Mouse (Mus musculus) mesoderm, embryonic 11.5 days (tissue): ENCODE data around the gene Slc36a3.

Experiments used
- DNase-seq: peaks from one replicate; pipeline ENCODE4 v3.0.0-alpha.2; 2012; ENCODE audit warnings: low read depth, low spot score

Gene Slc36a3

GRCm38 (mm10) chr11:55151608-55152007, at the start of gene Slc36a3:
Gene Slc36a3, minus strand, starts transcription at chr11:55151708.
- DNase-seq, result no peak

GRCm38 (mm10) chr11:55197740-55198510, 46.4 kb upstream of the Slc36a3 start:
- DNase-seq, result no peak

- DNase-seq, result no peak
Observed at GRCm38 (mm10) chr11:55197086-55197485, 45.6 kb upstream of the Slc36a3 start.

GRCm38 (mm10) chr11:55190216-55190615, 38.7 kb upstream of the Slc36a3 start:
- DNase-seq, result no peak

DNA sequence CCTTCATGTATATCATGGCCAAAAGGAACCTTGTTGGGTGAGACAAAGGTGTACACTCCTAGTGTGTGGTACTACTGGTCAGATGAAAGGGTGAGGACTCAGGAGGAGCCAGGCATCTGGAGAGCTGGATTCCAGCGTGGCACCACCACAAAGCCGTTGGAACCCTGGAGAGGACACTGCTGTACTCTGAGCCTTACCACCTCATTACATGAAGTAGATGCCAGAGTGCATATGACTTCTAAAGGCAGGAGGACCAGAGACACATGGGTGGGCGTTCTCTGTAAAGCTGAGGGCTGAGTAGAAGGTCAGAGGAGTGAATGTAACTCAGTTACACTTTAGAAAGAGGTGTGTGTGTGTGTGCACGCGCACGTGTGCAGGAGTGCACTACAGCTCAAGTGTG, 36.3 kb upstream of the Slc36a3 start:
- DNase-seq, result no peak

DNA sequence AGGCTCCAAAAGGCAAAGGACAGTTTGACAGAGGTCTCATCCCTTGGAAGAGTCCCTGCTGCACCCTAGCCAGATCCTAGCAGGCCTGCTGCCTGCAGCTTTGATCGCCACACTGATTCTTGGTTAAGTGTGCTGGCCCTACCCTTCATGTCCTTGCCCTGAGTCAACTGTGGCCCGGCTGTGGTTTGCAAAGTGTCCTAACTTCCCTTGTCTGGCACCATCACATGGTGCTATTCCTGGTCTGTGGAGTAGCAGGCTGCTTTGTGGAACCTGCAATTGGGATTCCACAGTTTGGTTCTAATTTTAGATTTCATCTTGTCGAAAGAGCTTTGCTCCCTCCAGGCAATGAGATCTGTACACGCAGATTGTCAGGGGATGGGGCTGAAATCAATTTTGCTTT, 35.8 kb upstream of the Slc36a3 start:
- DNase-seq, result no peak

DNA sequence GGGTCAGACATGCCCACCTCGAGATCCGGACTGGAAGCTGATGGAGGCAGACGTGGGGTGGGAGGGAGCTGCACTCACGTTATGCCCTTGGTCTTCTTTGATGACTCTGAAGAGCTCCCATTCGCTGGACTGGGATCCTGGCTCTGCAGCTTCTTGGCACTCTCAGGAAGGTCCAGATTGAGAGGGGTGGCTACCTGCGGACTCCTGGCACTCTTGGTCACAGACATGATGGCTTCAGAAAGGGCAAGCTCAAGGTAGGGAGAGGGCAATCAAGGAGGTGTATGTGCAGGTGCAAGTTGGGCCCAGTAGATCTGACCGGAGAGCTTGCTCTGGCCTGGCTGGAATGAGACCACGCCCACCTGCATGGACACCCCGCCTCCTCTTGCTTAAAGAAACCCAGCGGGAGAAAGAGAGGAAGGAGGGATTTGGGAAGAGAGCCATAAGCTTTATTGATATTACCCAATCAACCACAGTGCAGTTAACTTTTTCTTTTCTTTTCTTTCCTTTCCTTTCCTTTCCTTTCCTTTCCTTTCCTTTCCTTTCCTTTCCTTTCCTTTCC, 33.3 kb upstream of the Slc36a3 start, which contains the start of gene Slc36a2:
Slc36a2 (minus strand) TSS at position 345 of the 559 bp plus-strand sequence.
- DNase-seq, result no peak

GRCm38 (mm10) chr11:55184246-55184645, 32.7 kb upstream of the Slc36a3 start:
- no peak for DNase-seq

GRCm38 (mm10) chr11:55183124-55183523, 31.6 kb upstream of the Slc36a3 start:
- no peak for DNase-seq

GRCm38 (mm10) chr11:55179856-55180255, 28.3 kb upstream of the Slc36a3 start:
- DNase-seq, result no peak

DNA sequence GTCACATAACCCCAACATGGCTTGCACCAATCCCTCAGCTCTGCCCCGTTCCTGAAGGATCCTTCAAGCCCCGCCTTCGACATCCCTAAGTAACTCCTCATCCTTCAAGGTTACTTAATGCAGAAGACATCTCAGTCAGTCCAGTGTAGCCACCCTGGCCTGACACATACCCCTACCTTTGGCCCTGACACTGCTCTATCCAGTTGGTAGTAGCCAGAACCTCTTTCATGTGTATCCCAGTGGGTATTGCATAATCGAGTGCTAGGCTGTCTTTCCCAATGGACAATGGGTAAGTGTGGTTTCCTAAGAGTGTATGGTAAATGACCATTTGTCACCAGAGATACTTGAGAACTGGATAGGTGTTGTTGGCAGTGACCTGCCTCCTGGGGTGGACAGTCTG, 27.3 kb upstream of the Slc36a3 start:
- DNase-seq, result no peak

GRCm38 (mm10) chr11:55170501-55170900, 19.0 kb upstream of the Slc36a3 start:
- no peak for DNase-seq

- no peak for DNase-seq
Observed at GRCm38 (mm10) chr11:55168914-55169313, 17.4 kb upstream of the Slc36a3 start.

DNA sequence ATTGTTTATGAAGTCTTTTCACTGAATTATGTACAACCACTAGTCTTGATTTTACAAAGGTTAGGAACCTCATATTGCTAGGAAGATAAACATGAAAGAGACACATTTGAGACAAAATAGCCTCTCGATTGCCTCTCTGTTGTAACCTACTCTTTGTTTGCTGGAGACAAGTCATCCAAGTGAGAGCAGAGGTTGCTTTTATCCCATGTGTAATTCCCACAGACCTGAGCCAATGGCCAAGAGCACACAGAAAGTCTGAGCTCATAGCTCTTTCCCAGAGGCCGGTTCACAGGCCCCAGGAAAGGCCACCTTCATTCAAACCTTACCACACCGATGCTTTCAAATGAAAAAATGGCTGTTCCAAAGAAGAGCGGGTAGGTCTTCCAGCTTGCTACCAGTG, 17.0 kb upstream of the Slc36a3 start:
- DNase-seq, result no peak

- DNase-seq, result no peak
Observed at GRCm38 (mm10) chr11:55165748-55166147, 14.2 kb upstream of the Slc36a3 start.

GRCm38 (mm10) chr11:55164723-55165122, 13.2 kb upstream of the Slc36a3 start:
- DNase-seq, result peak; percentile 48

- DNase-seq, result peak; percentile 25
Observed at GRCm38 (mm10) chr11:55162670-55163069, 11.2 kb upstream of the Slc36a3 start.

GRCm38 (mm10) chr11:55158785-55159359, 7.4 kb upstream of the Slc36a3 start:
- peak; percentile 73 for DNase-seq

DNA sequence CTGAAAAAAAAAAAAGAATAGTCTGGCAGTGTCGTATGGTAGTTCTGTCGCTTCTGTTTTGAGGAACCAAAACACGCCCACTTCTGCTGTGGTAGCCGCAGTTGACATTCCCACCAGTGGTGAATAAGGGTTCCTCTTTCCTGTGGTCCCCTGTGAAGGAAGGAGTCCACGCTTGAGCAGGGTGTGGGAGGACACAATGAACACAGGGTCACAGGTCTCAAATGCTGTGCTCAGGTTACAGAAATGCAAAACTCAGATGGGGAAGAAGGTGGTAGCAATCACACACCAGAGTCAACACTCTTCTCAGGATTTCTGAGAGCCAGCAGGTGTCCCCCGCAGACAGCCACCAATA, 3.5 kb upstream of the Slc36a3 start:
- DNase-seq, result no peak

DNA sequence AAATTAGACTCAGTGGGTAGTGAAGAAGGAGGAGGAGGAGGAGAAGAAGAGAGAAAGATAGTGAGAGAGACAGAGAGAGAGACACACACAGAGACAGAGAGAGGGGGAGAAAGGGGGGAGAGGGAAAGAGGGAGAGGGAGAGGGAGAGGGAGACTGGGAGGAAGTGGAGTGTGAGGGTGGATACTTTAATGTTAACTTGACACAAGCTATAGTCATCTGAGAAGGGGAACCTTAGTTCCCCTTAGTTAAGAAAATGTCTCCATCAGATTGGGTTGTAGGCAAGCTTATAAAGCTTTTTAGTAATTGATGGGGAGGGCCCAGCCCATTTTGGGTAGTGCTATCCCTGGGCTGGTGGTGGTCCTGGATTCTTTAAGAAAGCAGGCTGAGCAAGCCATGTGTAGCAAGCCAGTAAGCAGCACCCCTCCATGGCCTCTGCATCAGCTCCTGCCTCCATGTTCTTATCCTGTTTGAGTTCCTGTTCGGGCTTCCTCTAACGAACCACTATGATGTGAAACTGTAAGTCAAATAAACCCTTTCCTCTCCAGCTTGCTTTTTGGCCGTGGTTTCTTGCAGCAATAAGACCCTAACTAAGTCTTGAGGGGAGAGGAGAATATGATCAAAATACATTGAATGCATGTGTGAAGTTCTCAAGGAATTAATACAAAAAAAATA, 3.0 kb upstream of the Slc36a3 start:
- no peak for DNase-seq

DNA sequence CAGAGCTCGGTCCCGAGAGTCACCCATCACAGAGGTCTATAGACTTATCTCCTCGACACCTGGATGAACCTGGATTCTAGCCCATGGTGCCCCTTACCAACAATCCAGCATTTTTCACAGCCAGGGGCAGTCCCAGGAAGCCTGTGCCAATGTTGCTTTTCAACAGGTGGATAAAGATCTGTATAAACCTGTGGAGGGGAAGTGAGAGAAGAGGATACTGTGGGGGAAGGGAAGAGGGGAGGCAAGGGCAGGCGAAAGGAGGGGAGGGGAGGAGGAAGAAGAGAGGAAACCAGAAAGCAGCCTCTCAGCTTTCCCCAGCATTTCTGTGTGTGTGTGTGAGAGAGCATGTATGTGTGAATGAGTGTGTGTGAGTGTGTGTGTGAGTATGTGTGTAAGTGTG, 3.0 kb downstream of the Slc36a3 start:
- DNase-seq, result no peak

- no peak for DNase-seq
Observed at GRCm38 (mm10) chr11:55147423-55147822, 4.1 kb downstream of the Slc36a3 start.

DNA sequence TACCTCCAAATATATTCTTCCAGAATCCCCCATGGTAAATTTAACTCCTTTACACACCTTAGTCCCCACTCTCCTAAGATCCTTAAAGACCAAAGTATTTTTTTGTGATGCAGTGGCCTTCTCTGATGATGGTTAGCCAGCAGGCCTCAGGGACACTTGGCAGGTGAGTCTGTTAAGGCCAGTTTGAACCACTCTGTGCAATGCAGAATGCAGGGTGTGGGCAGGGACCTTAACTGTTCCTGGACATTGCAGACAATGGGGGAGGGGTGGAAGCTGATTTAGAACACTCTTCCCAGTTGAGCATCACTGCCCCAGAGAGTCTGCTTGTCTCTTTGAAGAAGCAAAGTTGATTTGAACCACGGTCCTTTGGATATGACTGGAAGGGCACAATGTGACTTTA, 4.7 kb downstream of the Slc36a3 start:
- DNase-seq, result no peak
